Mouse (Mus musculus) layer of hippocampus, adult 18-20 months (tissue): ENCODE measurements around the gene Oxld1. TPM values are rescaled to one million over a fixed set of nuclear protein-coding genes. Genes with fewer than 3 reads are reported as not detected.

Source experiments
- DNase-seq, 2 experiments: peaks; one replicate each; pipeline ENCODE4 v3.0.0; 2022; ENCODE audit warnings: low spot score in 2 of 2
- long read RNA-seq: library from polyadenylated mRNA; stranded (forward); transcript quantifications from one replicate; pipeline ENCODE4 v2.0.0, GENCODE M21; 2021
- total RNA-seq, 2 experiments: library from RNA; stranded (reverse); gene quantifications; 2 replicates each; pipeline ENCODE4 v1.2.3; 2021

The Oxld1 gene
- 10 to 100 TPM; 13.1 to 13.5 TPM for total RNA-seq
- long read RNA-seq, partial matches to known transcripts = 3 of 4 reads
- long read RNA-seq, other reads (novel, unspliced or antisense) = 0 of 4 reads

GRCm38 (mm10) chr11:120457772-120458751 is at the start of gene Oxld1, which contains the start of gene Ccdc137:
TSS of gene Oxld1 (minus strand) at chr11:120458068.
TSS of gene Ccdc137 (plus strand) at chr11:120458115.
- peak; percentile 68 to 82 for DNase-seq

- DNase-seq = no peak
Measured at GRCm38 (mm10) chr11:120506899-120507298, 49.0 kb upstream of the Oxld1 start.

GRCm38 (mm10) chr11:120505661-120506060 is 47.8 kb upstream of the Oxld1 start:
- no peak for DNase-seq

- DNase-seq = no peak
Measured at GRCm38 (mm10) chr11:120501701-120502100, 43.8 kb upstream of the Oxld1 start.

GRCm38 (mm10) chr11:120501018-120501417 is 43.1 kb upstream of the Oxld1 start:
- no peak for DNase-seq

GRCm38 (mm10) chr11:120500357-120500756 is 42.5 kb upstream of the Oxld1 start:
- no peak for DNase-seq

GRCm38 (mm10) chr11:120499894-120500293 is 42.0 kb upstream of the Oxld1 start:
- no peak for DNase-seq

GRCm38 (mm10) chr11:120498891-120499290 is 41.0 kb upstream of the Oxld1 start:
- DNase-seq = no peak

GRCm38 (mm10) chr11:120498226-120498625 is 40.4 kb upstream of the Oxld1 start:
- DNase-seq = no peak

- no peak for DNase-seq
Measured at GRCm38 (mm10) chr11:120497436-120497835, 39.6 kb upstream of the Oxld1 start.

- no peak for DNase-seq
Measured at GRCm38 (mm10) chr11:120493911-120494310, 36.0 kb upstream of the Oxld1 start.

- DNase-seq = no peak
Measured at GRCm38 (mm10) chr11:120493351-120493750, 35.5 kb upstream of the Oxld1 start.

- no peak for DNase-seq
Measured at GRCm38 (mm10) chr11:120492878-120493203, 35.0 kb upstream of the Oxld1 start.

GRCm38 (mm10) chr11:120492024-120492877 is 34.4 kb upstream of the Oxld1 start:
- DNase-seq = peak in 1 of 2 experiments; percentile 21

GRCm38 (mm10) chr11:120491317-120492023 is 33.6 kb upstream of the Oxld1 start, which contains the start of gene Slc25a10:
TSS of gene Slc25a10 (plus strand) at chr11:120491840.
- DNase-seq = peak; percentile 80 to 90

- DNase-seq = no peak
Measured at GRCm38 (mm10) chr11:120490291-120491046, 32.6 kb upstream of the Oxld1 start.

GRCm38 (mm10) chr11:120489054-120489761 is 31.3 kb upstream of the Oxld1 start:
- DNase-seq = peak; percentile 52 to 83

- no peak for DNase-seq
Measured at GRCm38 (mm10) chr11:120488516-120488915, 30.6 kb upstream of the Oxld1 start.

- no peak for DNase-seq
Measured at GRCm38 (mm10) chr11:120485251-120485650, 27.4 kb upstream of the Oxld1 start.
